Mouse (Mus musculus) mouse embryonic stem cell (cell line): ENCODE measurements around the gene Slc44a4.

Source experiments
- in situ Hi-C, 2 experiments: fragments of 300-500 bp; cut with MboI; formaldehyde crosslinking; loops; 1 replicate in 1 of 2; 3 replicates in 1 of 2; pipeline ENCODE4 v1.14.3; 2019 to 2020; ENCODE audit warnings: low sequenced_read_pairs in 2 of 2, low pct_unique_long_range_greater_than_20kb in 1 of 2, mixed read lengths in 1 of 2; ENCODE audit not compliant: unreplicated experiment in 1 of 2

Slc44a4 gene

GRCm38 (mm10) chr17:34931735-34932098 lies 17.5 kb downstream of the Slc44a4 start:
- in situ Hi-C loops, result loop anchor here in 1 of 2 experiments (25.0 kb wide), 1 partner anchor 219 kb away; no protein-coding TSS in a partner anchor

- in situ Hi-C loops, result loop anchor here in 1 of 2 experiments (25.0 kb wide), 1 partner anchor 220 kb away; no protein-coding TSS in a partner anchor
These were observed 18.0 kb downstream of the Slc44a4 start for GRCm38 (mm10) chr17:34932287-34932686.

- in situ Hi-C loops, result loop anchor here in 1 of 2 experiments (25.0 kb wide), 1 partner anchor 222 kb away; no protein-coding TSS in a partner anchor
These were observed 19.8 kb downstream of the Slc44a4 start for GRCm38 (mm10) chr17:34934031-34934430.

GRCm38 (mm10) chr17:34934830-34935229 lies 20.6 kb downstream of the Slc44a4 start:
- in situ Hi-C loops, result loop anchor here in 1 of 2 experiments (25.0 kb wide), 1 partner anchor 223 kb away; no protein-coding TSS in a partner anchor

- in situ Hi-C loops, result loop anchor here in 1 of 2 experiments (25.0 kb wide), 1 partner anchor 226 kb away; no protein-coding TSS in a partner anchor
These were observed 23.8 kb downstream of the Slc44a4 start for GRCm38 (mm10) chr17:34937960-34938505.

- in situ Hi-C loops, result loop anchor here in 1 of 2 experiments (5.0 to 25.0 kb wide), 3 partner anchors 84 to 297 kb away; partner anchors contain the start of genes Atf6b and Fkbpl
These were observed 27.2 kb downstream of the Slc44a4 start for GRCm38 (mm10) chr17:34941344-34942041.

GRCm38 (mm10) chr17:34943128-34943815 lies 29.0 kb downstream of the Slc44a4 start:
- in situ Hi-C loops, result loop anchor here in 1 of 2 experiments (5.0 to 25.0 kb wide), 3 partner anchors 86 to 298 kb away; partner anchors contain the start of genes Atf6b and Fkbpl

GRCm38 (mm10) chr17:34944362-34944761 lies 30.1 kb downstream of the Slc44a4 start:
- in situ Hi-C loops, result loop anchor here in 1 of 2 experiments (5.0 to 25.0 kb wide), 3 partner anchors 87 to 300 kb away; partner anchors contain the start of genes Atf6b and Fkbpl

- in situ Hi-C loops, result loop anchor here in 1 of 2 experiments (10.0 to 25.0 kb wide), 2 partner anchors 234 to 302 kb away; partner anchors contain the start of genes Atf6b and Fkbpl
These were observed 32.3 kb downstream of the Slc44a4 start for GRCm38 (mm10) chr17:34946486-34947140.

GRCm38 (mm10) chr17:34947606-34948005 lies 33.3 kb downstream of the Slc44a4 start:
- in situ Hi-C loops, result loop anchor here in 1 of 2 experiments (10.0 to 25.0 kb wide), 2 partner anchors 235 to 303 kb away; partner anchors contain the start of genes Atf6b and Fkbpl

GRCm38 (mm10) chr17:34948721-34949552 lies 34.7 kb downstream of the Slc44a4 start:
- in situ Hi-C loops, result loop anchor here in 1 of 2 experiments (10.0 to 25.0 kb wide), 2 partner anchors 237 to 304 kb away; partner anchors contain the start of genes Atf6b and Fkbpl

GRCm38 (mm10) chr17:34949553-34949969 lies 35.3 kb downstream of the Slc44a4 start:
- in situ Hi-C loops, result loop anchor here in 1 of 2 experiments (10.0 to 25.0 kb wide), 2 partner anchors 237 to 305 kb away; partner anchors contain the start of genes Atf6b and Fkbpl

- in situ Hi-C loops, result no loop called here
These were observed 36.5 kb downstream of the Slc44a4 start for GRCm38 (mm10) chr17:34950514-34951455.

- in situ Hi-C loops, result no loop called here
These were observed 37.5 kb downstream of the Slc44a4 start for GRCm38 (mm10) chr17:34951636-34952377.

- in situ Hi-C loops, result no loop called here
These were observed 38.2 kb downstream of the Slc44a4 start for GRCm38 (mm10) chr17:34952378-34953040.
